Mouse (Mus musculus): ENCODE measurements around the gene Ttc23. TPM values are rescaled to one million over a fixed set of nuclear protein-coding genes. Genes with fewer than 3 reads are reported as not detected.

Gene Ttc23
- polyA plus RNA-seq, 1 experiment from 2014 or later = 64.9 TPM

- Histone ChIP-seq H3K9ac (ENCODE audit: low read length) (no peak overlapping the region), H3K4me1 (ENCODE audit: control insufficient read depth, insufficient read depth, low read length) (no peaks in the 10 kb centered on the region), H3K27ac (replicated peaks; ENCODE audit: low read depth, low read length) (no peak overlapping the region), H3K4me2 (ENCODE audit: low read depth, severe bottlenecking) (no peak overlapping the region), H3K9me3 (ENCODE audit: control insufficient read depth, low read length) (no peaks in the 10 kb centered on the region), H3K27me3 (ENCODE audit: control insufficient read depth, insufficient read depth, low read length) (no peaks in the 10 kb centered on the region), H3K36me3 (ENCODE audit: control insufficient read depth, insufficient read depth, low read length) (peaks cover 8% of the 10 kb centered on the region; the same call in 1 of the 2 replicates), H3K4me3 (ENCODE audit: low read depth, low read length) (no peak overlapping the region)
- ATAC-seq (ENCODE audit: insufficient number of reproducible peaks, low FRiP score, low TSS enrichment, low read depth) (no peak), DNase-seq (ENCODE audit: low spot score) (no peak)
- WGBS = 75% methylated on average over 4 of the region's 4 CpGs
Observed at GRCm38 (mm10) chr7:67724536-67724935, 77.3 kb downstream of the Ttc23 start.

DNA sequence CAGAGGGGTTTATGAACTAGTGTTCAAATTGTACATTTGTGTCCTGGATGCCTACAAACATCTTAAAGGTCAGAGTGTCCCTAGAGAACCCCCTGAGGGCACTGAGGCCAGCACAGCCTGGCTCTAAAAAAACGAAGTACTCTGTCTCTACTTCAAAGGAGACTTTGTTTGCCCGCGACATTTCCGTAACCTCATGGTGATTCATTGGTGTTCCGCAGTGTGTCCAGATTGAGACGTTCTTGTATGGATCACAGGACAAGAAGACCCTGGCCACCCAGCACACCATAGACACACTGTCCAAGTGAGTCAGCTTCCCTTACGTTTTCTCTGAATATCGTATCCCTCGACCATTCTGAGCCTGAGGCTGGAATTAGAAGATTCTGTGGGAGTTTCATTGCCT lies 77.8 kb downstream of the Ttc23 start:
- H3K9me3 ChIP-seq (ENCODE audit: control insufficient read depth, low read length) = no peaks in the 10 kb centered on the region

GRCm38 (mm10) chr7:67728203-67728602 lies 81.0 kb downstream of the Ttc23 start:
- Histone ChIP-seq H3K9me3 (ENCODE audit: control insufficient read depth, low read length) (no peaks in the 10 kb centered on the region), H3K27me3 (ENCODE audit: control insufficient read depth, insufficient read depth, low read length) (no peaks in the 10 kb centered on the region), H3K9ac (ENCODE audit: low read length) (no peak overlapping the region), H3K27ac (replicated peaks; ENCODE audit: low read depth, low read length) (no peak overlapping the region), H3K4me2 (ENCODE audit: low read depth, severe bottlenecking) (no peak overlapping the region), H3K4me1 (ENCODE audit: control insufficient read depth, insufficient read depth, low read length) (no peaks in the 10 kb centered on the region), H3K36me3 (ENCODE audit: control insufficient read depth, insufficient read depth, low read length) (peaks cover 8% of the 10 kb centered on the region; the same call in 1 of the 2 replicates), H3K4me3 (ENCODE audit: low read depth, low read length) (no peak overlapping the region)
- no peak for DNase-seq (ENCODE audit: low spot score)
- ATAC-seq (ENCODE audit: insufficient number of reproducible peaks, low FRiP score, low TSS enrichment, low read depth) = no peak
- WGBS = 94% methylated on average over 4 of the region's 4 CpGs

More for the DNA sequence above, 77.8 kb downstream of the Ttc23 start:
- no peak for ATAC-seq (ENCODE audit: insufficient number of reproducible peaks, low FRiP score, low TSS enrichment, low read depth)
- Histone ChIP-seq H3K27ac (replicated peaks; ENCODE audit: low read depth, low read length) (no peak overlapping the region), H3K4me1 (ENCODE audit: control insufficient read depth, insufficient read depth, low read length) (no peaks in the 10 kb centered on the region), H3K36me3 (ENCODE audit: control insufficient read depth, insufficient read depth, low read length) (peaks cover 8% of the 10 kb centered on the region; the same call in 1 of the 2 replicates), H3K27me3 (ENCODE audit: control insufficient read depth, insufficient read depth, low read length) (no peaks in the 10 kb centered on the region), H3K4me2 (ENCODE audit: low read depth, severe bottlenecking) (no peak overlapping the region), H3K4me3 (ENCODE audit: low read depth, low read length) (no peak overlapping the region), H3K9ac (ENCODE audit: low read length) (no peak overlapping the region)
- WGBS = 75% methylated on average over 9 of the region's 9 CpGs
- no peak for DNase-seq (ENCODE audit: low spot score)

- H3K36me3 ChIP-seq (ENCODE audit: control insufficient read depth, insufficient read depth, low read length) = peaks cover 8% of the 10 kb centered on the region; the same call in 1 of the 2 replicates
- ATAC-seq (ENCODE audit: insufficient number of reproducible peaks, low FRiP score, low TSS enrichment, low read depth) = no peak
- no peaks in the 10 kb centered on the region for H3K27me3 ChIP-seq (ENCODE audit: control insufficient read depth, insufficient read depth, low read length)
- H3K4me1 ChIP-seq (ENCODE audit: control insufficient read depth, insufficient read depth, low read length) = no peaks in the 10 kb centered on the region
- no peak overlapping the region for H3K9ac ChIP-seq (ENCODE audit: low read length)
- H3K4me3 ChIP-seq (ENCODE audit: low read depth, low read length) = no peak overlapping the region
- WGBS = 88% methylated on average over 4 of the region's 4 CpGs
- no peak overlapping the region for H3K4me2 ChIP-seq (ENCODE audit: low read depth, severe bottlenecking)
- DNase-seq (ENCODE audit: low spot score) = no peak
- H3K9me3 ChIP-seq (ENCODE audit: control insufficient read depth, low read length) = no peaks in the 10 kb centered on the region
- no peak overlapping the region for H3K27ac ChIP-seq (replicated peaks; ENCODE audit: low read depth, low read length)
Observed at GRCm38 (mm10) chr7:67728809-67729208, 81.6 kb downstream of the Ttc23 start.

DNA sequence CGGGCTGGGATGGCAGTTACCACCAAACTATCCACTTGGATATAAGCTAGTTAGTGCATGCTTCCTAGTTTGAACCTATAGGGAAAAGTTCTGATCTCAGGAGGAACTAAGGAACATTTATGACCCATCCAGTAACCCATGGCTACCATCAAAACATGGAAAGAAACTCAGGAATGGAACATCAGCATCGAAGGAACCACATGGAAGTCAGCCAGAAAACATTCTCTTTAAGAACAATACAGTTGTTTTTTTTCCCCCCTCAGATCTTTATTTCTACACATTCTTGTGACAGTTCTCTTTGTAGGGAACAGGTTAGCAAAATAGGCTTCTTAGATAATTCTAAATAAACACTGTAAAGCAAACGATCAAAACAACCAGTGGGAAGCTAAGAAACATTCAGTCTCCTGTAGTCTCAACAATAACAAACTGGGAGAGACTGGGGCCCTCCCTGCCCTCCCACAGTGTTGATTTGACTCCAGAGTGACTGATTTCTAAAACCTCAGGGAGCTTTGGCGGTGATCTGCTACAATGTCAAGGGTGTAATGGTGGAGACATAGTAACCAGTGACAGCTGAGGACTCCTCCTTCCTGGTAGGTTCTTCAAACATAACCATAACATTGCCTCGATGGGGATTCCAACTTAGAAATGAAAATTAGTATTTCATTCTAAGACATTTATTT lies 83.4 kb downstream of the Ttc23 start:
- Histone ChIP-seq H3K4me1 (ENCODE audit: control insufficient read depth, insufficient read depth, low read length) (no peaks in the 10 kb centered on the region), H3K9ac (ENCODE audit: low read length) (no peak overlapping the region), H3K9me3 (ENCODE audit: control insufficient read depth, low read length) (no peaks in the 10 kb centered on the region), H3K4me3 (ENCODE audit: low read depth, low read length) (no peak overlapping the region), H3K27me3 (ENCODE audit: control insufficient read depth, insufficient read depth, low read length) (no peaks in the 10 kb centered on the region), H3K27ac (replicated peaks; ENCODE audit: low read depth, low read length) (no peak overlapping the region), H3K4me2 (ENCODE audit: low read depth, severe bottlenecking) (no peak overlapping the region), H3K36me3 (ENCODE audit: control insufficient read depth, insufficient read depth, low read length) (peaks cover 8% of the 10 kb centered on the region; the same call in 1 of the 2 replicates)
- ATAC-seq (ENCODE audit: insufficient number of reproducible peaks, low FRiP score, low TSS enrichment, low read depth) (no peak), DNase-seq (ENCODE audit: low spot score) (no peak)
- 76% methylated on average over 5 of the region's 5 CpGs for WGBS

DNA sequence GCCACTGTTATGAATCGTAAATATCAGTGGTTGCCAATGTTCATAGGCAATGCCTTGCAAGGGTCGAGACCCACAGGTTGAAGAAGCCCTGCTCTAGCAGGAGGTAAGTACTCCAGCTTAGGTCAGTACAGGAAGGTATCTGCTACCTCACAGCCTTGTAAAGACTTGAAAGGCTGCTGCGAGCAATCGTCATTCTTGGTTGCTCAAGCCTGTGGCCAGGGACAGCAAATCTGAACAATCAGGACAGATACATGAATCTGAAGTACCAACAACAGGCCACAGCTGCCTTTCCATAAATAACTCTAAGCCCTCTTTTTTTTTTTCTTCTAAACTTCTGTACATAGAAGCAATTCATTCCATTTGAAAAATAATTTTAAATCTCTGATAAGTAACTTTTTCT lies 85.1 kb downstream of the Ttc23 start:
- ATAC-seq (ENCODE audit: insufficient number of reproducible peaks, low FRiP score, low TSS enrichment, low read depth) (no peak), DNase-seq (ENCODE audit: low spot score) (no peak)
- Histone ChIP-seq H3K9ac (ENCODE audit: low read length) (no peak overlapping the region), H3K4me2 (ENCODE audit: low read depth, severe bottlenecking) (no peak overlapping the region), H3K4me1 (ENCODE audit: control insufficient read depth, insufficient read depth, low read length) (peaks cover 4% of the 10 kb centered on the region), H3K9me3 (ENCODE audit: control insufficient read depth, low read length) (no peaks in the 10 kb centered on the region), H3K27me3 (ENCODE audit: control insufficient read depth, insufficient read depth, low read length) (no peaks in the 10 kb centered on the region), H3K4me3 (ENCODE audit: low read depth, low read length) (no peak overlapping the region), H3K27ac (replicated peaks; ENCODE audit: low read depth, low read length) (no peak overlapping the region), H3K36me3 (ENCODE audit: control insufficient read depth, insufficient read depth, low read length) (peaks cover 6% of the 10 kb centered on the region; the same call in 1 of the 2 replicates)
- 86% methylated on average over 4 of the region's 4 CpGs for WGBS

DNA sequence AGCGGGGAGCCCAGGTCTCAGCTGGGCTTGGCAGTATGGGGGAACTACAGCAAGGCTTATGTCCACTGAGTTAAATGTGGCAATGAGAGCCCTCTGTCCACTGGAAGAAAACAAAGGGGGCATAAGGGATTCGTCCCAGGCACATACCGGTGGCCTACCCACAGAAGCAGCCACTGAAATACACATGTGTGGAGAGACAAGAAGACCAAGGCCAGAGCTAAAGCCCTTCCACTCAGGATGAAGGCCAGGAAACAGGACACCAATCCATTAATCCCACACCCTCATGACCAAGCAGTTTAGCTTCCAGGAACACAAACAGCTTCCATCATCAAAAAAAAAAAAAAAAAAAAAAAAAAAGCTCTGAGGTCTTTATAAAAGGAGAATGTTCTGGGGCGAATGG lies 93.2 kb downstream of the Ttc23 start:
- Histone ChIP-seq H3K27me3 (ENCODE audit: control insufficient read depth, insufficient read depth, low read length) (no peaks in the 10 kb centered on the region), H3K4me2 (ENCODE audit: low read depth, severe bottlenecking) (no peak overlapping the region), H3K27ac (replicated peaks; ENCODE audit: low read depth, low read length) (peak overlapping the region; percentile 66; the same call in 1 of the 2 replicates), H3K9ac (ENCODE audit: low read length) (no peak overlapping the region), H3K36me3 (ENCODE audit: control insufficient read depth, insufficient read depth, low read length) (no peaks in the 10 kb centered on the region), H3K4me1 (ENCODE audit: control insufficient read depth, insufficient read depth, low read length) (peaks cover 12% of the 10 kb centered on the region), H3K9me3 (ENCODE audit: control insufficient read depth, low read length) (no peaks in the 10 kb centered on the region; the same call in 1 of the 2 replicates), H3K4me3 (ENCODE audit: low read depth, low read length) (no peak overlapping the region)
- no peak for DNase-seq (ENCODE audit: low spot score)
- WGBS = 89% methylated on average over 4 of the region's 4 CpGs
- ATAC-seq (ENCODE audit: insufficient number of reproducible peaks, low FRiP score, low TSS enrichment, low read depth) = no peak

- 0 out of 2 replicates have a peak overlapping the region, but pooled peaks have one; percentile 44 for H3K27ac ChIP-seq (replicated peaks; ENCODE audit: low read depth, low read length)
- peak; percentile 32 for DNase-seq (ENCODE audit: low spot score)
Observed at GRCm38 (mm10) chr7:67740796-67741195, 93.6 kb downstream of the Ttc23 start.

More at GRCm38 (mm10) chr7:67740796-67741195, 93.6 kb downstream of the Ttc23 start:
- Histone ChIP-seq H3K4me1 (ENCODE audit: control insufficient read depth, insufficient read depth, low read length) (peaks cover 12% of the 10 kb centered on the region), H3K4me2 (ENCODE audit: low read depth, severe bottlenecking) (no peak overlapping the region), H3K9ac (ENCODE audit: low read length) (no peak overlapping the region), H3K27me3 (ENCODE audit: control insufficient read depth, insufficient read depth, low read length) (no peaks in the 10 kb centered on the region), H3K9me3 (ENCODE audit: control insufficient read depth, low read length) (no peaks in the 10 kb centered on the region; the same call in 1 of the 2 replicates), H3K36me3 (ENCODE audit: control insufficient read depth, insufficient read depth, low read length) (no peaks in the 10 kb centered on the region), H3K4me3 (ENCODE audit: low read depth, low read length) (no peak overlapping the region)
- ATAC-seq (ENCODE audit: insufficient number of reproducible peaks, low FRiP score, low TSS enrichment, low read depth) = peak; percentile 72; the same call in 1 of the 2 replicates
- 78% methylated on average over 5 of the region's 5 CpGs for WGBS
